In genomic region chr12:68862313-68862990, GRCm38 (mm10) we compare ENCODE assay signal across 9 mouse cellular contexts.
DNase-seq lines count a peak whose midpoint lies in the region; ATAC-seq and TF ChIP-seq lines count a peak whose summit lies in the region.
"Had no signal": no experiment of that assay in that cellular context is flagged by ENCODE, and none has a peak within 500 bp of the region (broad histone marks: within the 10 kb centered on the region; RNA-seq: fewer than 3 reads in every experiment).

No protein-coding gene starts in this region.

- peak; percentile 71 for TF ChIP-seq CTCF in lung, postnatal 0 days (IDR thresholded peaks at IDR 0.05)
- TF ChIP-seq CTCF in lung, adult 2 months (IDR thresholded peaks at IDR 0.05; ENCODE audit: insufficient read depth, low read length): no peak

- no peaks in the 10 kb centered on the region for H3K4me1 ChIP-seq in lung, postnatal 0 days (ENCODE audit: insufficient read depth, low read depth, low read length)
- H3K4me1 ChIP-seq in lung, adult 2 months (ENCODE audit: control insufficient read depth, insufficient read depth, low read length): no peaks in the 10 kb centered on the region
- H3K4me1 ChIP-seq in embryonic facial prominence, embryonic 14.5 days (ENCODE audit: control insufficient read depth, insufficient read depth, low read length): no peaks in the 10 kb centered on the region
- no peaks in the 10 kb centered on the region for H3K4me1 ChIP-seq in neural tube, embryonic 14.5 days (ENCODE audit: control insufficient read depth, insufficient read depth, low read length)
- H3K4me1 ChIP-seq: embryonic facial prominence, embryonic 15.5 days; liver, embryonic 15.5 days had no signal

- peak; percentile 59 for DNase-seq in lung, postnatal 0 days (ENCODE audit: low spot score)
- no peak for DNase-seq in lung, adult 2 months
- peak; percentile 62 for DNase-seq in brain, embryonic 18.5 days (ENCODE audit: low read depth, low spot score)
- peak; percentile 79 for DNase-seq in embryonic facial prominence, embryonic 14.5 days (ENCODE audit: low spot score)
- peak; percentile 49 for DNase-seq in kidney, postnatal 14 days
- no peak for DNase-seq in c-Kit-positive CD71-positive TER-119-positive erythroid progenitor cells, embryonic 14.5 days (ENCODE audit: low spot score)

- WGBS in lung, postnatal 0 days: 45% methylated on average over 5 of the region's 5 CpGs
- WGBS in lung, adult 2 months: 47% methylated on average over 5 of the region's 5 CpGs
- 34% methylated on average over 5 of the region's 5 CpGs for WGBS in embryonic facial prominence, embryonic 14.5 days
- WGBS in neural tube, embryonic 14.5 days: 49% methylated on average over 5 of the region's 5 CpGs

- H3K27me3 ChIP-seq in lung, postnatal 0 days (replicated peaks; ENCODE audit: insufficient read depth, low read length): no peaks in the 10 kb centered on the region
- no peaks in the 10 kb centered on the region for H3K27me3 ChIP-seq in embryonic facial prominence, embryonic 14.5 days (replicated peaks; ENCODE audit: control insufficient read depth, insufficient read depth, low read length)
- no peaks in the 10 kb centered on the region for H3K27me3 ChIP-seq in neural tube, embryonic 14.5 days (ENCODE audit: control insufficient read depth, insufficient read depth, low read length)
- H3K27me3 ChIP-seq: embryonic facial prominence, embryonic 15.5 days; liver, embryonic 15.5 days had no signal

- no peak overlapping the region for H3K9ac ChIP-seq in lung, postnatal 0 days (replicated peaks; ENCODE audit: low read depth)
- no peak overlapping the region for H3K9ac ChIP-seq in embryonic facial prominence, embryonic 14.5 days (ENCODE audit: low read depth, low read length)
- H3K9ac ChIP-seq in neural tube, embryonic 14.5 days (replicated peaks; ENCODE audit: low read depth, low read length): no peak overlapping the region
- H3K9ac ChIP-seq: embryonic facial prominence, embryonic 15.5 days; liver, embryonic 15.5 days had no signal

- no peak for TF ChIP-seq EP300 in lung, postnatal 0 days (IDR thresholded peaks at IDR 0.05)

- H3K4me2 ChIP-seq in lung, postnatal 0 days (replicated peaks; ENCODE audit: low read depth, low read length): no peak overlapping the region
- no peak overlapping the region for H3K4me2 ChIP-seq in embryonic facial prominence, embryonic 14.5 days (ENCODE audit: low read depth, low read length)
- H3K4me2 ChIP-seq in neural tube, embryonic 14.5 days (ENCODE audit: low read depth, low read length): no peak overlapping the region
- H3K4me2 ChIP-seq: embryonic facial prominence, embryonic 15.5 days; liver, embryonic 15.5 days had no signal

- TF ChIP-seq POLR2A in lung, adult 2 months (IDR thresholded peaks at IDR 0.05; ENCODE audit: borderline replicate concordance, extremely low read depth, low read depth, low read length): no peak

- no peaks in the 10 kb centered on the region for H3K9me3 ChIP-seq in lung, postnatal 0 days (ENCODE audit: low read length)
- no peaks in the 10 kb centered on the region for H3K9me3 ChIP-seq in embryonic facial prominence, embryonic 14.5 days (ENCODE audit: control insufficient read depth, low read length)
- no peaks in the 10 kb centered on the region for H3K9me3 ChIP-seq in neural tube, embryonic 14.5 days (ENCODE audit: control insufficient read depth, low read length)
- H3K9me3 ChIP-seq: embryonic facial prominence, embryonic 15.5 days; liver, embryonic 15.5 days had no signal

- H3K27ac ChIP-seq in lung, postnatal 0 days (ENCODE audit: low read length): no peak overlapping the region
- no peak overlapping the region for H3K27ac ChIP-seq in embryonic facial prominence, embryonic 14.5 days (replicated peaks; ENCODE audit: low read depth, low read length)
- H3K27ac ChIP-seq in neural tube, embryonic 14.5 days (ENCODE audit: low read depth, low read length): no peak overlapping the region
- H3K27ac ChIP-seq: embryonic facial prominence, embryonic 15.5 days; liver, embryonic 15.5 days had no signal

- no peaks in the 10 kb centered on the region for H3K36me3 ChIP-seq in lung, postnatal 0 days (ENCODE audit: insufficient read depth, low read length)
- no peaks in the 10 kb centered on the region for H3K36me3 ChIP-seq in embryonic facial prominence, embryonic 14.5 days (ENCODE audit: control insufficient read depth, insufficient read depth, low read length)
- H3K36me3 ChIP-seq in neural tube, embryonic 14.5 days (ENCODE audit: control insufficient read depth, insufficient read depth, low read length): no peaks in the 10 kb centered on the region
- H3K36me3 ChIP-seq: embryonic facial prominence, embryonic 15.5 days; liver, embryonic 15.5 days had no signal

- no peak for ATAC-seq in lung, postnatal 0 days
- 0 out of 2 replicates have a peak, but pooled peaks have one; percentile 47 for ATAC-seq in embryonic facial prominence, embryonic 14.5 days (ENCODE audit: low read depth)
- ATAC-seq in neural tube, embryonic 14.5 days (ENCODE audit: low read depth): peak; percentile 84

- H3K4me3 ChIP-seq in lung, postnatal 0 days (ENCODE audit: low read depth, low read length): no peak overlapping the region
- no peak overlapping the region for H3K4me3 ChIP-seq in lung, adult 2 months (replicated peaks; ENCODE audit: extremely low read depth, low read depth, low read length)
- no peak overlapping the region for H3K4me3 ChIP-seq in embryonic facial prominence, embryonic 14.5 days (ENCODE audit: low read depth, low read length)
- H3K4me3 ChIP-seq in neural tube, embryonic 14.5 days (ENCODE audit: low read depth, low read length): no peak overlapping the region
- H3K4me3 ChIP-seq: embryonic facial prominence, embryonic 15.5 days; liver, embryonic 15.5 days had no signal

Comparison
In these comparisons a context has a peak if more than half of its experiments do, and no peak if none do; other contexts are left out.
1. DNase-seq: peak in lung, postnatal 0 days (single experiment), brain, embryonic 18.5 days (single experiment), embryonic facial prominence, embryonic 14.5 days (single experiment) and kidney, postnatal 14 days (single experiment); none in lung, adult 2 months (single experiment) and c-Kit-positive CD71-positive TER-119-positive erythroid progenitor cells, embryonic 14.5 days (single experiment).